ENCODE assay signal across 26 mouse cellular contexts in genomic region chr3:36446041-36446440, GRCm38 (mm10). TPM values are rescaled to one million over a fixed set of nuclear protein-coding genes. Genes with fewer than 3 reads are reported as not detected.
"Had no signal": no experiment of that assay in that cellular context is flagged by ENCODE, and none has a peak within 500 bp of the region (broad histone marks: within the 10 kb centered on the region; RNA-seq: fewer than 3 reads in every experiment).

No protein-coding gene starts in this region.

- H3K4me3 ChIP-seq: gastrocnemius, adult 2 months; heart, adult 2 months; hindbrain, embryonic 10.5 days; hindbrain, embryonic 13.5 days; hindbrain, embryonic 15.5 days; kidney, embryonic 15.5 days; layer of hippocampus, adult 2 months; left cerebral cortex, adult 2 months; limb, embryonic 10.5 days; limb, embryonic 12.5 days; liver, embryonic 13.5 days had no signal

- DNase-seq: gastrocnemius, adult 2 months; gastrocnemius, postnatal 10 days; gastrocnemius, postnatal 25 days; kidney, adult 11 months; kidney, adult 2 months; kidney, adult 9 months; kidney, postnatal 14 days; kidney, postnatal 36 days; liver; liver, embryonic 13.5 days had no signal

- H3K9me3 ChIP-seq: hindbrain, embryonic 10.5 days; hindbrain, embryonic 13.5 days; hindbrain, embryonic 15.5 days; kidney, embryonic 15.5 days; limb, embryonic 10.5 days; limb, embryonic 12.5 days; liver, embryonic 13.5 days had no signal

- H3K4me1 ChIP-seq: hindbrain, embryonic 15.5 days had no signal

- H3K27ac ChIP-seq: gastrocnemius, adult 2 months; heart, adult 2 months; hindbrain, embryonic 10.5 days; hindbrain, embryonic 13.5 days; hindbrain, embryonic 15.5 days; hindbrain, postnatal 0 days; kidney, embryonic 15.5 days; kidney, postnatal 0 days; layer of hippocampus, adult 2 months; left cerebral cortex, adult 2 months; limb, embryonic 10.5 days; limb, embryonic 12.5 days; liver, embryonic 13.5 days had no signal

- ATAC-seq: hindbrain, postnatal 0 days had no signal

- H3K9ac ChIP-seq: hindbrain, embryonic 13.5 days; kidney, embryonic 15.5 days; limb, embryonic 12.5 days; liver, embryonic 13.5 days had no signal

- H3K4me2 ChIP-seq: heart, embryonic 11.5 days; hindbrain, embryonic 13.5 days; hindbrain, embryonic 15.5 days; kidney, embryonic 15.5 days; limb, embryonic 12.5 days; liver, embryonic 11.5 days; liver, embryonic 13.5 days had no signal

- H3K36me3 ChIP-seq: hindbrain, embryonic 10.5 days; hindbrain, embryonic 13.5 days; hindbrain, embryonic 15.5 days had no signal

- H3K27me3 ChIP-seq: hindbrain, embryonic 13.5 days; hindbrain, embryonic 15.5 days; kidney, embryonic 15.5 days; limb, embryonic 12.5 days; liver, embryonic 13.5 days had no signal

RNA-seq across cellular contexts. Expression of gene 1810062G17Rik, which starts 29.7 kb away (rescaled TPM):
- total RNA-seq: gastrocnemius, adult 2 months; gastrocnemius, postnatal 25 days; heart, adult 2 months; hindbrain, postnatal 0 days; layer of hippocampus, adult 2 months; layer of hippocampus, postnatal 25 days; left cerebral cortex, adult 2 months; left cerebral cortex, postnatal 36 days had no signal
- polyA plus RNA-seq: frontal cortex, adult 2 months; hindbrain, embryonic 13.5 days had no signal
